Mouse (Mus musculus): ENCODE data around the gene Hamp2.

GRCm38 (mm10) chr7:30878950-30879349, 45.5 kb downstream of the Hamp2 start:
- TF ChIP-seq CTCF (IDR thresholded peaks at IDR 0.05; ENCODE audit: borderline replicate concordance, extremely low read depth, insufficient read depth, insufficient read length) (no peak), POLR2A (IDR thresholded peaks at IDR 0.05; ENCODE audit: borderline replicate concordance, extremely low read depth, insufficient read depth, insufficient read length, poor library complexity, severe bottlenecking) (no peak)
